7 mouse cellular contexts compared by ENCODE assay signal in genomic region chr2:154402811-154403210, GRCm38 (mm10). TPM values are rescaled to one million over a fixed set of nuclear protein-coding genes. Genes with fewer than 3 reads are reported as not detected.
A peak's percentile ranks its signal among the peaks of the same experiment; 100 is the strongest.
DNase-seq lines count a peak whose midpoint lies in the region; ATAC-seq and TF ChIP-seq lines count a peak whose summit lies in the region.

No protein-coding gene starts in this region.

- peaks cover 8% of the 10 kb centered on the region for H3K27me3 ChIP-seq in spleen, adult 2 months (ENCODE audit: control insufficient read depth, insufficient read depth, low read length)
- H3K27me3 ChIP-seq in intestine, embryonic 14.5 days (replicated peaks; ENCODE audit: control insufficient read depth, insufficient read depth, low read length) = no peaks in the 10 kb centered on the region; the same call in 1 of the 2 replicates

- no peak for TF ChIP-seq CTCF in spleen, adult 2 months (IDR thresholded peaks at IDR 0.05; ENCODE audit: extremely low read depth, insufficient read depth, insufficient read length, insufficient replicate concordance)

- H3K4me3 ChIP-seq in spleen, adult 2 months (ENCODE audit: extremely low read depth, insufficient read depth, insufficient read length) = no peak overlapping the region
- H3K4me3 ChIP-seq in intestine, embryonic 14.5 days (ENCODE audit: low read depth, low read length) = no peak overlapping the region

- DNase-seq in spleen, adult 2 months (ENCODE audit: low read depth in 1 of 2, low spot score in 2 of 2) = no peak
- no peak for DNase-seq in spleen, postnatal 14 days (ENCODE audit: low spot score in 2 of 2)
- peak; percentile 48 for DNase-seq in fibroblast of lung, adult 2 months (ENCODE audit: low read depth)
- DNase-seq in intestine, embryonic 14.5 days (ENCODE audit: low spot score) = no peak
- DNase-seq in lung, adult 18-20 months = peak; percentile 52 to 71
- DNase-seq in yolk sac, embryonic 10.5 days (ENCODE audit: low spot score) = peak; percentile 57
- no peak for DNase-seq in layer of hippocampus, postnatal 36 days

- no peaks in the 10 kb centered on the region for H3K9me3 ChIP-seq in intestine, embryonic 14.5 days (ENCODE audit: control insufficient read depth, low read length)

- no peak for TF ChIP-seq POLR2A in spleen, adult 2 months (IDR thresholded peaks at IDR 0.05; ENCODE audit: low read depth, low read length)

- H3K4me2 ChIP-seq in intestine, embryonic 14.5 days (ENCODE audit: low read length) = no peak overlapping the region

- no peak overlapping the region for H3K9ac ChIP-seq in intestine, embryonic 14.5 days (ENCODE audit: low read length)

- 56% methylated on average over 7 of the region's 7 CpGs for WGBS in spleen, adult 2 months
- 15% methylated on average over 7 of the region's 7 CpGs for WGBS in intestine, embryonic 14.5 days

- H3K4me1 ChIP-seq in spleen, adult 2 months (ENCODE audit: control insufficient read depth, insufficient read depth, insufficient read length) = no peaks in the 10 kb centered on the region
- H3K4me1 ChIP-seq in intestine, embryonic 14.5 days (replicated peaks; ENCODE audit: control insufficient read depth, insufficient read depth, low read length) = 0 out of 2 replicates have a peak, but pooled peaks cover 9% of the 10 kb centered on the region

- peak overlapping the region; percentile 45; the same call in 1 of the 2 replicates for H3K27ac ChIP-seq in spleen, adult 2 months (ENCODE audit: insufficient read depth, low read length)
- H3K27ac ChIP-seq in intestine, embryonic 14.5 days (ENCODE audit: low read depth) = no peak overlapping the region

- peak; percentile 74 for ATAC-seq in intestine, embryonic 14.5 days (replicated peaks; ENCODE audit: low FRiP score, low TSS enrichment, low read depth)

- H3K36me3 ChIP-seq in spleen, adult 2 months (ENCODE audit: control insufficient read depth, insufficient read depth, low read length) = no peaks in the 10 kb centered on the region
- no peaks in the 10 kb centered on the region for H3K36me3 ChIP-seq in intestine, embryonic 14.5 days (ENCODE audit: control insufficient read depth, insufficient read depth, low read length)

RNA-seq across cellular contexts. Expression of gene Snta1, which starts 5.1 kb away (rescaled TPM):
- 11.0 and 12.1 TPM in 2 replicates for polyA plus RNA-seq in spleen, adult 2 months (2012; rRNA removed)
- polyA plus RNA-seq in intestine, embryonic 14.5 days (2014; fragmentation: Nextera tagmentation; extraction: Ambion mirVana) = 2.3 and 2.7 TPM in 2 replicates
- total RNA-seq in layer of hippocampus, postnatal 36 days (2021) = 10 to 100 TPM; 42.3 to 48.0 TPM

RNA-seq across cellular contexts. Expression of gene Cdk5rap1, which starts 30.0 kb away (rescaled TPM):
- 6.9 and 8.3 TPM in 2 replicates for polyA plus RNA-seq in spleen, adult 2 months (2012; rRNA removed)
- 9.5 and 18.0 TPM in 2 replicates for polyA plus RNA-seq in intestine, embryonic 14.5 days (2014; fragmentation: Nextera tagmentation; extraction: Ambion mirVana)
- total RNA-seq in layer of hippocampus, postnatal 36 days (2021) = 10 to 100 TPM; 12.7 to 16.7 TPM

RNA-seq across cellular contexts. Expression of gene Cbfa2t2, which starts 33.5 kb away (rescaled TPM):
- polyA plus RNA-seq in spleen, adult 2 months (2012; rRNA removed) = 5.1 and 7.8 TPM in 2 replicates
- 33.6 and 42.3 TPM in 2 replicates for polyA plus RNA-seq in intestine, embryonic 14.5 days (2014; fragmentation: Nextera tagmentation; extraction: Ambion mirVana)
- 10 to 100 TPM; 49.7 to 57.7 TPM for total RNA-seq in layer of hippocampus, postnatal 36 days (2021)

Comparison
In these comparisons a context has a peak if more than half of its experiments do, and no peak if none do; other contexts are left out.
1. DNase-seq: peak in fibroblast of lung, adult 2 months (single experiment), lung, adult 18-20 months (2 of 2) and yolk sac, embryonic 10.5 days (single experiment); none in spleen, adult 2 months (0 of 2), spleen, postnatal 14 days (0 of 2), intestine, embryonic 14.5 days (single experiment) and layer of hippocampus, postnatal 36 days (0 of 2).